Mouse (Mus musculus): ENCODE results near the gene Ccr3. TPM values are rescaled to one million over a fixed set of nuclear protein-coding genes. Genes with fewer than 3 reads are reported as not detected.

Gene Ccr3
- polyA plus RNA-seq, 2 experiments = 0.05 to 0.07 TPM

DNA sequence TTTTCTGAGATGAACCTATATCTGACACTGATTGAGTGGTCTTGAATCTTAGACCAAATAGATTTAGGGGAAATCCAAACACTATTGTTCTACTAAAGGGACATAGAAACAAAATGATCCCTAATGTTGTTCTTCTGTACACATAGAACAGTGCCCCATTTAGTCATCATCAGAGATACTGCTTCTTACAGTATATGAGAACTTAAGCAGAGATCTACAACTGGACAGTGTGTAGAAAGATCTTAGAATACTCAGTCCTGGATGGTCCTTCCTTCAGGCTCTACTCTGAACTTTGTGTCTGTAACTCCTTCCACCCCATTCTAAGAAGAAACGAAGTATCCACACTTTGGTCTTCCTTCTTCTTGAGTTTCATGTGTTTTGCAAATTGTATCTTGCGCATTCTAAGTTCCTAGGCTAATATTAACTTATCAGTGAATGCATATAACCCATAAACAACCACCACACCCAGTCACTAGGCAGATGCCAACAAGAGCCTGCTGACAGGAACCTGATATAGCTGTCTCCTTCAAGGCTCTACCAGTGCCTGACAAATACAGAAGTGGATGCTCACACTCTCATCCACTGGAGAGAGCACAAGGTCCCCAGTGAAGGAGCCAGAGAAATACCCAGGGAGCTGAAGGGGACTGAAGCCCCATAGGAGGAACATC lies 6.7 kb upstream of the Ccr3 start:
- Histone ChIP-seq H3K9ac (replicated peaks) (no peak overlapping the region), H3K4me2 (ENCODE audit: low read depth) (no peak overlapping the region), H3K27me3 (ENCODE audit: control insufficient read depth, insufficient read depth, low read length) (no peaks in the 10 kb centered on the region; the same call in none of the 2 replicates), H3K36me3 (replicated peaks; ENCODE audit: control insufficient read depth, insufficient read depth, low read depth) (no peaks in the 10 kb centered on the region), H3K4me3 (ENCODE audit: insufficient read depth in 1 of 2, low read depth in 2 of 2, low read length in 2 of 2) (no peak overlapping the region), H3K4me1 (replicated peaks; ENCODE audit: control insufficient read depth in 2 of 2, insufficient read depth in 2 of 2, low read length in 1 of 2) (peaks cover 2 to 11% of the 10 kb centered on the region in 2 experiments; a peak in 3 of 4 replicates), H3K9me3 (ENCODE audit: control insufficient read depth, low read length) (no peaks in the 10 kb centered on the region), H3K27ac (no peak overlapping the region)
- TF ChIP-seq CTCF (IDR thresholded peaks at IDR 0.05; ENCODE audit: low read depth) (no peak), EP300 (IDR thresholded peaks at IDR 0.05; ENCODE audit: low read depth) (peak; percentile 26; the same call in 1 of the 2 replicates)
- DNase-seq (ENCODE audit: low read depth in 3 of 3, low spot score in 3 of 3) (no peak), ATAC-seq (ENCODE audit: insufficient read depth) (peak; percentile 57; the same call in 1 of the 2 replicates)
- WGBS (ENCODE audit: insufficient replicate concordance) = 33% methylated on average over 2 of the region's 2 CpGs

DNA sequence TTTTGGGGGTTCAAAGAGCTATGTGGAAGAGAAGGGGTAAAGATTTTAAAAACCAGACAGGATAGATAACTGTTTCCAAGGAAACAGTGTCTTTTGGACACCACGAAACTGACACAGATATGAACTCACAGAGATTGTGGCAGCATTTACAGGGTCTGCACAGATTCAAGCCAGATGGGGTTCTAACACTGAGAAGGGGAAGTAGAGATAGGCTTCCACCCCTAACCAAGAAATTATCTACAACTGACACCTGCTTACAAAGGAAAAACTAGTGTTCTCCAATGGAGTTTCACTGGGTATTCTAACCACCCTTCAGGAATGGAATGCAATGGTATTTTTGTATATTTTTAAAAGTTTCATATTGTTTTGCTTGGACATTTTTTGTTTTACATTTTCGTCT lies 5.7 kb upstream of the Ccr3 start:
- no peak overlapping the region for H3K27ac ChIP-seq
- H3K4me1 ChIP-seq (replicated peaks; ENCODE audit: control insufficient read depth in 2 of 2, insufficient read depth in 2 of 2, low read length in 1 of 2) = peaks cover 2 to 11% of the 10 kb centered on the region in 2 experiments; a peak in 3 of 4 replicates
- 7% methylated on average over 2 of the region's 2 CpGs for WGBS (ENCODE audit: insufficient replicate concordance)
- H3K27me3 ChIP-seq (ENCODE audit: control insufficient read depth, insufficient read depth, low read length) = no peaks in the 10 kb centered on the region; the same call in none of the 2 replicates
- H3K4me2 ChIP-seq (ENCODE audit: low read depth) = no peak overlapping the region
- peak; percentile 64; the same call in 1 of the 2 replicates for ATAC-seq (ENCODE audit: insufficient read depth)
- TF ChIP-seq CTCF (IDR thresholded peaks at IDR 0.05; ENCODE audit: low read depth) = no peak
- TF ChIP-seq EP300 (IDR thresholded peaks at IDR 0.05; ENCODE audit: low read depth) = peak; percentile 59
- DNase-seq (ENCODE audit: low read depth in 3 of 3, low spot score in 3 of 3) = no peak
- no peak overlapping the region for H3K4me3 ChIP-seq (ENCODE audit: insufficient read depth in 1 of 2, low read depth in 2 of 2, low read length in 2 of 2)
- H3K9me3 ChIP-seq (ENCODE audit: control insufficient read depth, low read length) = no peaks in the 10 kb centered on the region
- no peak overlapping the region for H3K9ac ChIP-seq (replicated peaks)
- H3K36me3 ChIP-seq (replicated peaks; ENCODE audit: control insufficient read depth, insufficient read depth, low read depth) = no peaks in the 10 kb centered on the region

DNA sequence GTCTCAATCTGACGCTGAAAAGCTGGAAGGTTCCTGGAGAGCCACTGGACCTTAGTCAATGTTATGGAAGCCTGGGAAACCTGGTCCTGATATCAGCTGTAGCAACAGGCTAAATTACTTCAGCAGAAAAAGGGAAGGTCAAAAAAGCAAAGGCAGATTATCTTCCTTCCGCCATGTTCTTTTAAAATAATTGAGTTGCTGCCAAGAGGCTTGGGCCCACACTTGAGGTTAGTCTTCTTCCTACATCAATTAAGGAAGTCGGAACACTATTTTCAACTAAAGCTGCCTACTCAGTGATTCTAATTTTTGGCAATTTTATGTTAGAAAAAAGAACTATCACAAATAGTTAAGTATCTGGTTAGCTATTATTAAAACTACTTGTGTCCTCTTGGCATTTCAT lies 1.9 kb upstream of the Ccr3 start:
- no peaks in the 10 kb centered on the region; the same call in 1 of the 2 replicates for H3K27me3 ChIP-seq (ENCODE audit: control insufficient read depth, insufficient read depth, low read length)
- no peaks in the 10 kb centered on the region for H3K36me3 ChIP-seq (replicated peaks; ENCODE audit: control insufficient read depth, insufficient read depth, low read depth)
- no peak for DNase-seq (ENCODE audit: low read depth in 3 of 3, low spot score in 3 of 3)
- peaks cover 2 to 11% of the 10 kb centered on the region in 2 experiments; a peak in 3 of 4 replicates for H3K4me1 ChIP-seq (replicated peaks; ENCODE audit: control insufficient read depth in 2 of 2, insufficient read depth in 2 of 2, low read length in 1 of 2)
- no peaks in the 10 kb centered on the region for H3K9me3 ChIP-seq (ENCODE audit: control insufficient read depth, low read length)
- no peak overlapping the region for H3K9ac ChIP-seq (replicated peaks)
- H3K4me2 ChIP-seq (ENCODE audit: low read depth) = no peak overlapping the region
- H3K4me3 ChIP-seq (ENCODE audit: insufficient read depth in 1 of 2, low read depth in 2 of 2, low read length in 2 of 2) = no peak overlapping the region
- 61% methylated on average over 3 of the region's 3 CpGs for WGBS (ENCODE audit: insufficient replicate concordance)
- no peak overlapping the region for H3K27ac ChIP-seq
- TF ChIP-seq EP300 (IDR thresholded peaks at IDR 0.05; ENCODE audit: low read depth) (no peak), CTCF (IDR thresholded peaks at IDR 0.05; ENCODE audit: low read depth) (no peak)
- no peak for ATAC-seq (ENCODE audit: insufficient read depth)

DNA sequence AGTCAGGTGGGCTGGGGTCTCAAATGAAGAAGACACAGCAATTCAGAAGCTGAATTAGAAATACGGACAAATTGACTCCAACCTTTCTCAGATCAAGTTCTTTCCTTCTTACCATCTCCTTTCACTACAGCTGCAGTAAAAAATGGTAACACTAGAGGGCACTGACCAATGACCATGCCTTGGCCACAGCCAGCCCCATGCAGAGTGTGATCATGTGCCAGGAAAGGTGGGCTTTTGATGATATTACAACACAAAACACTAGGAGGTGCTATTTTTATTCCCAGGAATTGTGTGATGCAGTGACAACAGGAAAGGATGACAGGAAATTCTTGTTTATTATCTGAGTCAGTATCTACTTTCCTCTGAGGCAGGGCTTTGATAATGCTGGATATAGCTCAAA lies 11.6 kb downstream of the Ccr3 start:
- DNase-seq (ENCODE audit: low read depth in 3 of 3, low spot score in 3 of 3) = peak in 1 of 3 experiments; percentile 43
- WGBS (ENCODE audit: insufficient replicate concordance) = 56% methylated on average over 1 of the region's 1 CpGs

DNA sequence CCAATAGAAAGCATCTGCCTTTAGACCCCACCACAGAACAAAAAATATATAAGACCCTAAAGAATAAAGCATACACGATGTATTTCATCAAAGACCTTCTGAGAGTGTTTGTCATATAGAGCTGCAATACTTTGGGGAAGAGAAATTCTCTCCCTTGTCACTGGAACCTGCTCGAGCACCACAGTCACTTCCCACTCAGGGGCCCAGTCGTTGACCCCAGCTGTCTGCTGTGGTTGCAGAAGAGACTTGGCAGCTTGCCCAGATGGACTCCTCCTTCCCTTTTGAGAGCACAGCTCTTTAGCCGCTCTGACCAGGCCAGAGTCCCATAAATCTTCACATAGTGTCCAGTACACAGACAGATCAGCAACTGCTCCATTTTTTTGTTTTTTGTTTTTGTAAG lies 15.9 kb downstream of the Ccr3 start:
- ATAC-seq (ENCODE audit: insufficient read depth) = peak; percentile 70
- DNase-seq (ENCODE audit: low read depth in 3 of 3, low spot score in 3 of 3) = peak in 2 of 3 experiments; percentile 12 to 51
- no peaks in the 10 kb centered on the region for H3K27me3 ChIP-seq (ENCODE audit: control insufficient read depth, insufficient read depth, low read length)
- no peaks in the 10 kb centered on the region for H3K36me3 ChIP-seq (replicated peaks; ENCODE audit: control insufficient read depth, insufficient read depth, low read depth)
- H3K4me1 ChIP-seq (replicated peaks; ENCODE audit: control insufficient read depth in 2 of 2, insufficient read depth in 2 of 2, low read length in 1 of 2) = peaks cover 12 to 19% of the 10 kb centered on the region in 2 experiments
- H3K9me3 ChIP-seq (ENCODE audit: control insufficient read depth, low read length) = no peaks in the 10 kb centered on the region
- TF ChIP-seq CTCF (IDR thresholded peaks at IDR 0.05; ENCODE audit: low read depth) = no peak
- TF ChIP-seq EP300 (IDR thresholded peaks at IDR 0.05; ENCODE audit: low read depth) = no peak
- no peak overlapping the region for H3K27ac ChIP-seq
- WGBS (ENCODE audit: insufficient replicate concordance) = 0% methylated on average over 4 of the region's 4 CpGs
- H3K9ac ChIP-seq (replicated peaks) = no peak overlapping the region
- no peak overlapping the region; the same call in 1 of the 2 replicates for H3K4me2 ChIP-seq (ENCODE audit: low read depth)
- H3K4me3 ChIP-seq (ENCODE audit: insufficient read depth in 1 of 2, low read depth in 2 of 2, low read length in 2 of 2) = no peak overlapping the region

More for the DNA sequence above, 11.6 kb downstream of the Ccr3 start:
- no peak for ATAC-seq (ENCODE audit: insufficient read depth)
- Histone ChIP-seq H3K36me3 (replicated peaks; ENCODE audit: control insufficient read depth, insufficient read depth, low read depth) (no peaks in the 10 kb centered on the region), H3K4me2 (ENCODE audit: low read depth) (no peak overlapping the region), H3K4me3 (ENCODE audit: insufficient read depth in 1 of 2, low read depth in 2 of 2, low read length in 2 of 2) (no peak overlapping the region), H3K27ac (no peak overlapping the region), H3K9ac (replicated peaks) (no peak overlapping the region), H3K4me1 (replicated peaks; ENCODE audit: control insufficient read depth in 2 of 2, insufficient read depth in 2 of 2, low read length in 1 of 2) (peaks cover 12% of the 10 kb centered on the region in 2 experiments), H3K27me3 (ENCODE audit: control insufficient read depth, insufficient read depth, low read length) (no peaks in the 10 kb centered on the region), H3K9me3 (ENCODE audit: control insufficient read depth, low read length) (no peaks in the 10 kb centered on the region)
- TF ChIP-seq CTCF (IDR thresholded peaks at IDR 0.05; ENCODE audit: low read depth) (peak; percentile 80), EP300 (IDR thresholded peaks at IDR 0.05; ENCODE audit: low read depth) (no peak)

Data from liver, embryonic 14.5 days (tissue).